In the genomic region with DNA sequence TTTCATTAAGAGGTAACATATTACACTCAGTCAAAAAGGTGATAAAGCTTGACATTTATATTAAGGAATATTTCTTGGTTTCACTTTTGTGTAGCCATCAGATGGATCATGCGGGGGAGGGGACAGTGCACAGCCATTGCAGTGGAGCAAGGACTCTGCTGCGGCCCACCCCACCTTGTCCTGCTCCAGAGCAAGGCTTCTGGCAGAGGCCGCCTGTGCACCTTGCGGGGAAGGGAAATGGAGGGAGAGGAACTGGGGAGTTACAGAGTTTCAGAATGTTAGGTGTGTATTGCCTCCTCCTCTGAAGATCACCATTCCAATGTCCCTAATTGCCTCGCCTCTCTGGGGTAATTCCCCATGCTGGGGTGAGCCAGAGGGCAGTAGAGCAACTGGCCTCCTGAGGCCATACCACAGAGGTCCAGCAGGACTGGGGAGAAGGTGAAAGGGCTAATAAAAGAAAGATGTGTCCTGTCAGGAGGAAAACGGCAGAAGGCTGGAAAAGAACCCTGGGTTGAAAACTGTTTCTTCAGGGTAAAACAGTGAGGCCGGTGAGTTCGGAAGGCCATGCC, we compare ENCODE assay signal across 15 mouse cellular contexts. TPM values are rescaled to one million over a fixed set of nuclear protein-coding genes. Genes with fewer than 3 reads are reported as not detected.
DNase-seq lines count a peak whose midpoint lies in the region; ATAC-seq and TF ChIP-seq lines count a peak whose summit lies in the region.
"Had no signal": no experiment of that assay in that cellular context is flagged by ENCODE, and none has a peak within 500 bp of the region (broad histone marks: within the 10 kb centered on the region; RNA-seq: fewer than 3 reads in every experiment).

No protein-coding gene starts in this region.

- H3K9me3 ChIP-seq in forebrain, embryonic 11.5 days (ENCODE audit: control insufficient read depth, low read length), result no peaks in the 10 kb centered on the region
- H3K9me3 ChIP-seq in forebrain, embryonic 14.5 days (replicated peaks; ENCODE audit: control insufficient read depth, low read length), result no peaks in the 10 kb centered on the region
- no peaks in the 10 kb centered on the region for H3K9me3 ChIP-seq in embryonic facial prominence, embryonic 11.5 days (replicated peaks; ENCODE audit: control insufficient read depth, low read length)
- no peaks in the 10 kb centered on the region for H3K9me3 ChIP-seq in hindbrain, embryonic 14.5 days (ENCODE audit: control insufficient read depth, low read length)
- no peaks in the 10 kb centered on the region for H3K9me3 ChIP-seq in intestine, embryonic 16.5 days (ENCODE audit: control insufficient read depth, low read length)
- H3K9me3 ChIP-seq: forebrain, embryonic 12.5 days; limb, embryonic 13.5 days; midbrain, embryonic 15.5 days had no signal

- intact Hi-C loops in gastrocnemius, adult 2 months (cut with DNase I), result no loop called here

- H3K27ac ChIP-seq in forebrain, embryonic 11.5 days (ENCODE audit: low read depth, low read length), result no peak overlapping the region
- H3K27ac ChIP-seq in forebrain, embryonic 14.5 days (ENCODE audit: low read depth, low read length), result no peak overlapping the region
- no peak overlapping the region for H3K27ac ChIP-seq in embryonic facial prominence, embryonic 11.5 days (replicated peaks; ENCODE audit: low read depth, low read length)
- H3K27ac ChIP-seq in hindbrain, embryonic 14.5 days, result 0 out of 2 replicates have a peak overlapping the region, but pooled peaks have one; percentile 7
- H3K27ac ChIP-seq in intestine, embryonic 16.5 days (ENCODE audit: low read length), result no peak overlapping the region
- H3K27ac ChIP-seq in gastrocnemius, adult 2 months, result no peak overlapping the region
- H3K27ac ChIP-seq: forebrain, embryonic 12.5 days; limb, embryonic 13.5 days; midbrain, embryonic 15.5 days had no signal

- H3K4me2 ChIP-seq in forebrain, embryonic 11.5 days (ENCODE audit: low read depth, low read length, severe bottlenecking), result no peak overlapping the region
- no peak overlapping the region for H3K4me2 ChIP-seq in forebrain, embryonic 14.5 days (ENCODE audit: low read length)
- no peak overlapping the region for H3K4me2 ChIP-seq in embryonic facial prominence, embryonic 11.5 days (ENCODE audit: low read depth, low read length)
- no peak overlapping the region for H3K4me2 ChIP-seq in hindbrain, embryonic 14.5 days (replicated peaks)
- no peak overlapping the region for H3K4me2 ChIP-seq in intestine, embryonic 16.5 days (ENCODE audit: low read depth, low read length)
- H3K4me2 ChIP-seq: midbrain, embryonic 15.5 days had no signal

- H3K36me3 ChIP-seq in forebrain, embryonic 11.5 days (ENCODE audit: control insufficient read depth, insufficient read depth, low read length), result no peaks in the 10 kb centered on the region
- H3K36me3 ChIP-seq in forebrain, embryonic 14.5 days (ENCODE audit: control insufficient read depth, insufficient read depth, low read length), result peaks cover 3% of the 10 kb centered on the region; the same call in 1 of the 2 replicates
- no peaks in the 10 kb centered on the region; the same call in 1 of the 2 replicates for H3K36me3 ChIP-seq in embryonic facial prominence, embryonic 11.5 days (replicated peaks; ENCODE audit: control insufficient read depth, insufficient read depth, low read depth, low read length)
- no peaks in the 10 kb centered on the region for H3K36me3 ChIP-seq in hindbrain, embryonic 14.5 days (replicated peaks; ENCODE audit: control insufficient read depth, insufficient read depth)
- H3K36me3 ChIP-seq in intestine, embryonic 16.5 days (ENCODE audit: control insufficient read depth, insufficient read depth, low read length), result no peaks in the 10 kb centered on the region
- H3K36me3 ChIP-seq: forebrain, embryonic 12.5 days; midbrain, embryonic 15.5 days had no signal

- peaks cover 11% of the 10 kb centered on the region; the same call in 1 of the 2 replicates for H3K4me1 ChIP-seq in forebrain, embryonic 11.5 days (replicated peaks; ENCODE audit: control insufficient read depth, insufficient read depth, low read length)
- peaks cover 13% of the 10 kb centered on the region for H3K4me1 ChIP-seq in forebrain, embryonic 14.5 days (ENCODE audit: control insufficient read depth, insufficient read depth, low read length)
- H3K4me1 ChIP-seq in embryonic facial prominence, embryonic 11.5 days (ENCODE audit: control insufficient read depth, insufficient read depth, low read length), result peaks cover 5% of the 10 kb centered on the region; the same call in 1 of the 2 replicates
- H3K4me1 ChIP-seq in hindbrain, embryonic 14.5 days (replicated peaks; ENCODE audit: control insufficient read depth, insufficient read depth, low read length), result peaks cover 22% of the 10 kb centered on the region
- H3K4me1 ChIP-seq in intestine, embryonic 16.5 days (ENCODE audit: control insufficient read depth, insufficient read depth, low read length), result peaks cover 3% of the 10 kb centered on the region

- no peak for ATAC-seq in forebrain, embryonic 11.5 days (replicated peaks; ENCODE audit: low FRiP score)
- ATAC-seq in forebrain, embryonic 14.5 days, result no peak
- ATAC-seq in embryonic facial prominence, embryonic 11.5 days (replicated peaks; ENCODE audit: insufficient number of reproducible peaks, low FRiP score, low TSS enrichment, low read depth), result no peak
- ATAC-seq in hindbrain, embryonic 14.5 days (ENCODE audit: low FRiP score), result no peak
- no peak; the same call in 1 of the 2 replicates for ATAC-seq in intestine, embryonic 16.5 days
- ATAC-seq: midbrain, embryonic 15.5 days had no signal

- H3K27me3 ChIP-seq in forebrain, embryonic 11.5 days (ENCODE audit: control insufficient read depth, insufficient read depth, low read length), result peaks cover 5% of the 10 kb centered on the region
- H3K27me3 ChIP-seq in forebrain, embryonic 14.5 days (replicated peaks; ENCODE audit: control insufficient read depth, insufficient read depth, low read length), result no peaks in the 10 kb centered on the region
- H3K27me3 ChIP-seq in embryonic facial prominence, embryonic 11.5 days (ENCODE audit: control insufficient read depth, insufficient read depth, low read length), result no peaks in the 10 kb centered on the region
- H3K27me3 ChIP-seq in hindbrain, embryonic 14.5 days (ENCODE audit: control insufficient read depth, insufficient read depth, low read length), result no peaks in the 10 kb centered on the region
- H3K27me3 ChIP-seq in intestine, embryonic 16.5 days (replicated peaks; ENCODE audit: control insufficient read depth, insufficient read depth, low read length), result no peaks in the 10 kb centered on the region
- H3K27me3 ChIP-seq: limb, embryonic 13.5 days; midbrain, embryonic 15.5 days had no signal

- DNase-seq in forebrain, embryonic 11.5 days (ENCODE audit: low spot score), result peak; percentile 52
- no peak for DNase-seq in forebrain, embryonic 14.5 days (ENCODE audit: low spot score)
- DNase-seq in 3T3-L1 (ENCODE audit: low read depth, low spot score), result peak; percentile 19
- peak; percentile 32 for DNase-seq in embryonic facial prominence, embryonic 11.5 days (ENCODE audit: low spot score)
- no peak for DNase-seq in hindbrain, embryonic 14.5 days (ENCODE audit: low spot score)
- no peak for DNase-seq in ovary, postnatal 10 days (ENCODE audit: low spot score)
- no peak for DNase-seq in gastrocnemius, adult 2 months
- DNase-seq: cerebellum, postnatal 36 days; kidney, postnatal 25 days; thymus, postnatal 14 days had no signal

- TF ChIP-seq CTCF in gastrocnemius, adult 2 months (IDR thresholded peaks at IDR 0.05), result no peak

- WGBS in forebrain, embryonic 11.5 days, result 34% methylated on average over 8 of the region's 8 CpGs
- WGBS in forebrain, embryonic 14.5 days, result 52% methylated on average over 8 of the region's 8 CpGs
- WGBS in embryonic facial prominence, embryonic 11.5 days, result 32% methylated on average over 8 of the region's 8 CpGs
- 46% methylated on average over 8 of the region's 8 CpGs for WGBS in hindbrain, embryonic 14.5 days
- WGBS in intestine, embryonic 16.5 days, result 66% methylated on average over 8 of the region's 8 CpGs

- H3K9ac ChIP-seq in forebrain, embryonic 11.5 days (ENCODE audit: low read length), result no peak overlapping the region
- H3K9ac ChIP-seq in forebrain, embryonic 14.5 days (ENCODE audit: low read length), result no peak overlapping the region
- H3K9ac ChIP-seq in embryonic facial prominence, embryonic 11.5 days (replicated peaks; ENCODE audit: low read length), result no peak overlapping the region
- no peak overlapping the region for H3K9ac ChIP-seq in hindbrain, embryonic 14.5 days
- no peak overlapping the region for H3K9ac ChIP-seq in intestine, embryonic 16.5 days (ENCODE audit: low read depth, low read length)
- H3K9ac ChIP-seq: forebrain, embryonic 12.5 days; limb, embryonic 13.5 days; midbrain, embryonic 15.5 days had no signal

- no peak overlapping the region for H3K4me3 ChIP-seq in forebrain, embryonic 11.5 days (ENCODE audit: low read depth, low read length)
- H3K4me3 ChIP-seq in forebrain, embryonic 14.5 days (ENCODE audit: low read depth, low read length), result no peak overlapping the region
- no peak overlapping the region for H3K4me3 ChIP-seq in embryonic facial prominence, embryonic 11.5 days (ENCODE audit: low read depth, low read length)
- no peak overlapping the region for H3K4me3 ChIP-seq in hindbrain, embryonic 14.5 days (replicated peaks; ENCODE audit: low read length)
- no peak overlapping the region for H3K4me3 ChIP-seq in intestine, embryonic 16.5 days (ENCODE audit: low read length)
- H3K4me3 ChIP-seq in gastrocnemius, adult 2 months, result no peak overlapping the region
- H3K4me3 ChIP-seq: forebrain, embryonic 12.5 days; limb, embryonic 13.5 days; midbrain, embryonic 15.5 days had no signal

RNA-seq across cellular contexts. Expression of a gene that starts 47.4 kb away (rescaled TPM):
- polyA plus RNA-seq in forebrain, embryonic 11.5 days (2014; fragmentation: Nextera tagmentation; extraction: Ambion mirVana), result 0.33 and 0.43 TPM in 2 replicates
- 0.27 and 0.30 TPM in 2 replicates for polyA plus RNA-seq in forebrain, embryonic 14.5 days (2014; fragmentation: Nextera tagmentation; extraction: Ambion mirVana)
- polyA plus RNA-seq in embryonic facial prominence, embryonic 11.5 days (2014; fragmentation: Nextera tagmentation; extraction: Ambion mirVana), result 0.17 and 0.53 TPM in 2 replicates
- polyA plus RNA-seq in hindbrain, embryonic 14.5 days (2014; fragmentation: Nextera tagmentation; extraction: Ambion mirVana), result 19.5 and 21.5 TPM in 2 replicates
- not detected in 2 replicates for polyA plus RNA-seq in intestine, embryonic 16.5 days (2015; fragmentation: Nextera tagmentation; extraction: Ambion mirVana)
- total RNA-seq in gastrocnemius, adult 2 months (2021), result under 1 TPM in 1 of 2 experiments, not detected in 1; 0.10 TPM
- polyA plus RNA-seq: heart, postnatal 0 days had no signal

Comparison
In these comparisons a context has a peak if more than half of its experiments do, and no peak if none do; other contexts are left out.
1. DNase-seq: peak in forebrain, embryonic 11.5 days (single experiment), 3T3-L1 (single experiment) and embryonic facial prominence, embryonic 11.5 days (single experiment); none in forebrain, embryonic 14.5 days (single experiment), hindbrain, embryonic 14.5 days (single experiment), ovary, postnatal 10 days (single experiment) and gastrocnemius, adult 2 months (single experiment).
2. RNA of a gene that starts 47.4 kb away (polyA plus RNA-seq): 19.5 to 21.5 TPM in hindbrain, embryonic 14.5 days; 0.33 to 0.43 TPM in forebrain, embryonic 11.5 days, 0.27 to 0.30 TPM in forebrain, embryonic 14.5 days, 0.17 to 0.53 TPM in embryonic facial prominence, embryonic 11.5 days and not detected in intestine, embryonic 16.5 days; every median in the first group is over 10 times any median in the second.